Mouse (Mus musculus) mesoderm, embryonic 11.5 days (tissue): ENCODE data around the gene Myo10.

ENCODE experiments used
- DNase-seq: peaks from one replicate; pipeline ENCODE4 v3.0.0-alpha.2; 2012; ENCODE audit warnings: low read depth, low spot score

Gene Myo10

DNA sequence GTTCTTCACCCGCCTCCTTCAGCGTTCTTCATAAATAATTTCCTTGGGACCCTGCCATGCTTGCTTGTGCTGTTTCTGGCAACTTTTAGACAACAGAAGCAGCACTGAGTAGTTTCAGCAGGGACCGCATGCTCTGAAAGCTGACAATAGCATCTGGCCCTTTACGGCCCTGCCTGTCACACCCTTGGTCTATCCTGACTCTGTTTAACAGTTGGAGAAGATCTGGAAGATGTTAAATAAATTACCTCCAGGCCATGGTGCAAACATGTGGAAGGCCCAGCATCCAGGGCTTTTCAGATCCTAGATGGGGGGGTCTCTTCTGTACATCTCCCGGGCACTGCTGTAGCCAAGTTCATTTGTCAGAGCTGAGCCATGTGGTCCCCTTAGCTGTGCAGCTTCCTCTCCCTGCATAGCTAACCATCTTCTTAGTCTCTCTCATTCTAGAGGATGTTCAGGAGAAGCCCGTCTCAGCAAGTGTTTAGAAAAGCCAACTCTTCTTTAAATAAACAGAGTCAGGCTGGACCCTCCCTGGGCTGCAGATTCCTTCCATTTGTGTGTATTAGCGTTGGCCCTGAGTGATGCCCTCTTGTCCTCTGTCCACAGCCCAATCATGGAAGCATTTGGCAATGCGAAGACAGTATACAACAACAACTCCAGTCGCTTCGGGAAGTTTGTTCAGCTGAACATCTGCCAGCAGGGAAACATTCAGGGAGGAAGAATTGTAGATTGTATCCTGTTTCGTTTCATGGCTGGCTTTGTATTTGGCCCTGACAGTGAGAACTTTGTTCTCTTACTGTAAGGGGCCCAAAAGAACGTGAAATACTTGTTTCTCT, 101.2 kb downstream of the Myo10 start:
- peak; percentile 41 for DNase-seq

DNA sequence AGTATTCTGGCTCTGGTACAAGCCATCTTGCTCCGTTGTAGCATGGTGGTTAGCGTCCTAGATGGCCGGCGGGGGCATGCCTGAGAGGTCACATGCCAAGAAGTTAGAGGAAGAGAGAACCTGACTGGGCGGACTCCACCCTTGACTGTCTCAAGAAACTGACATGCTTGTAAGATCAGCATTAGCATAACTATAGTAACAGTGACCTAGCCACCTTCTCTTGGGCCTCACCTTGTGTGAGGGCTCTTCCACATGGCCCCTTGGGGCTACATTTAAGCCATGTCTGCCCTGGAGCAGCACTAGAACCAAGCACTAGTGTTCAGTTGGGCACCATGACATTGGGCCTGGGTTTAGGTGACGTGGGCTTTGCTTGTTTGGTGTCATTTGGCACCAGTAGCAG, 102.2 kb downstream of the Myo10 start:
- no peak for DNase-seq

DNA sequence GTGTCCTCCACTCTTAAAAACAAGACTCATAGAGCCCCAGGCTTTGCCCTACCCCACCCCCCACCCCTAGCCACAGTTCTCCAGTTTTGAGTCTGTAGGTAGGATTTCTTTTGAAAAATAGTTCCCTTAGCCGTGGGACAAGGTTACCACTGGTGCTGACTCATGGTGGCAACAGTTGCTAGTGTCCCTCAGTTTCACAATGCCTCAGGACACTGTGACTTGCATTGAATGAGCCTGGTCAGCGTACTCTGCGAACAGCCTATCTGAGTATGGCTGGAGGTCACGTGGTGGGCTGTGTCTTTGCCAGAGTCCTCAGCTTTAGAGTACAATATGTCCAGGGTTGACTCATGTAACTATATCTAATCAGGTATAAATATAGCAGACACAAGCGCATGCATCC, 104.5 kb downstream of the Myo10 start:
- no peak for DNase-seq

DNA sequence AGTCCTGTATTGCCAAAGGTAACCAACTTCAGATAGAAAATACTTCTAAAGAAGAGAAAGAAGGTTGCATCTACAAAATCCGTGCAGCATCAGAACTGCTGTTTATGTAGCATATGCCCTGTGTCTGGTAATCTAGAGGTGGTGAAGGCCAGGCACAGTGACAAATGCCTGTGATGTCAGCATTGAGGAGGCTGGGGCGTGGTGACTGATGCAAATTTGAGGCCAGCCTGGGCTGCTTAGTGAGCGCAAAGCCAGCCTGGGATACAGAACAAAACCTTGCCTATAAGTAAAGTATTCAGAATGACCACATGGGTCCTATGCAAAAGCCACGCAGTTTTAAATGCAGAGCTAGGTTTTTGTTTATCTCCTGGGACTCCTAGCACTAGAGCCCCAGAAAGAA, 106.2 kb downstream of the Myo10 start:
- DNase-seq: no peak

DNA sequence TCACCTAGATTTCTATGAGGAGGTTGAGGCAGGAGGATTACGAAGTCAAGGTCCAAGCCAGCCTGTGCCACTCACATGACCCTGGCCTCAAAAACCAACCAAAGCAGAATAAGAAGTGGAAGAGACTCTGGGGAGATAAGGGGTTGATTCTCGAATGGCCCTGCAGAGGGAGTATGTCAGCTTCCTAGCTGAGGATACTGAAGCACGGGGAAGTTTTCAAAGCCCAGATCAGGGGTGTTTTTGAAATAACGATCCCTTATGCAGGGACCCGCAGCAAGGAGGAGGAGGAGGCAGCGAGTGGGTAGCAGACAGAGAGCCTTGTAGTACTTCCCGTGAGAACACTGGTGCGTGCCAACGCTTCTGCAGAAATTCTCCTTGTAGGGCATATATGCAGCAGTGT, 108.7 kb downstream of the Myo10 start:
- DNase-seq: no peak

DNA sequence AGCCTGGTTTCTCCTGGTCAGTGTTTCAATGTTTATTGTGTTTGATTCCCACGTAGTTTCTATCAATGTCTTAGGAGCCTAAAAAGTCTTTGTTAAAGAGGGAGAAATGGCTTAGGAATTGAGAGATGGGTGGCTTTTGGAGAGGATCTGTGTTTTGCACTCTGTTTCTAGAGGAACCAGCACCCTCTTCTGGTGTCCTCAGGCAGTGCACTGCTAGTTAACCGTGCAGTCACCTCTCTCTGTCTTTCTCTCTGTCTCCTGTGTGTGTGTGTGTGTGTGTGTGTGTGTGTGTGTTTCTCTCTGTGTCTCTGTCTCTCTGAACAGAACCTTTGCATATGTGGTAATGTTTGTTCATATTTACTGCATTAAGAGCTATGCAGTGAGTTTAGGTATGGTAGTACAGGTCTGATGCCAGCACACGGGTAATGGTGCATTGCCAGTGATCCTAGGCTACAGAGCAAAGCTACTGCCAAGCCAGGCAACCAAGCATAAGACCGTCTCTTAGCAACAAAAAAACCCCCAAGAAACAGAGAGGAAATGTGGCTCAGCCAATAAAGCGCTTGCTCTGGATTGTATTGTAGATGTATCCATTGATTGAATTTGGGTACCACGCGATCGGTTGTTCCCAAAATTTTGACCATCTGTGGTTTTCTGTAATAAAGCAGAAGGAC, 110.6 kb downstream of the Myo10 start:
- DNase-seq: no peak

DNA sequence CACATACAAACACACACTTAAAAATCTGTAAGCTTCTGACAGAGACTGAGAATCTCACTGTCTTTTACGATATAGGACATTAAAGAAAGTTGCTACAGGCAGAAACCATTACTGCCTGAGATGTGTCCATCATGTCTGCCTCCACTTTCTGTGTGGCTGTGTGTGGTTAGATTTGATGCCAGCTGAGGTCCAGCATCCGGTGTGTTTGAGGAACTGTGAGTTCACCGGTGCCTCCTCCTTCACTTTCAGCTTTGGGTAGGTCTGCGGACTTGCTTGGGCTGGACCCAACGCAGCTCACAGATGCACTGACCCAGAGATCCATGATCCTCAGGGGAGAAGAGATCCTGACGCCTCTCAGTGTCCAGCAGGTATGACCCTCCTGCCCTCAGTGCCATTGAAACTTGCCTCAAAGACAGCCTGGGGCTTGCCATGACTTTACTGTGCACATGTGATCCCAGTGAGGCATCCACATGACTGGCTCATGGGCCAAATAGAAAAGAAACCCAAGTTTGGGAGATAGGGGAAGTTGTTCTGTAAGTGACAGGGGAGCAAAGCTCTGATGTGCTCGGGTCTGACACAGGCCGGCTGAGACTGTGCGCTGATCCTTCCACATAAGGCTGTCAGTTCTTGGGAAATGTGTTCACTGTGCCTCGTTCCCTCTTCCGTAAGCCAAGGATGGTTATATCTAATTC, 111.6 kb downstream of the Myo10 start:
- DNase-seq: no peak

DNA sequence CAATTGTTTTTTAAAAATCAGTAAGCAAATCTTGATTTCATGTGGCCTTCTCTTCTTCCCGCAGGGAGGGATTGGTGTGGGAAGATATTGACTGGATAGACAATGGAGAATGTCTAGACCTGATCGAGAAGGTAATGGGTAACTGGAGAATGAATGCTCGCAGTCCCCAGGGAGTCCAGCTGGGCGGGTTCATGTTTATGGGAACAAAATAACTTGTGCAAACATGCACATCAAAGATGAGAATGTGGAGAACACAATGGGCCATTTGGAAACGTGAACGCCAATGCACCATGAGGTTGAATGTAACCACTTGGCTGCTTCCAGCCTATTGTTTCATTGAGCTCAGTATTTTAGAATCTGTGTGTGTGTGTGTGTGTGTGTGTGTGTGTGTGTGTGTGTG, 114.2 kb downstream of the Myo10 start:
- DNase-seq: no peak

DNA sequence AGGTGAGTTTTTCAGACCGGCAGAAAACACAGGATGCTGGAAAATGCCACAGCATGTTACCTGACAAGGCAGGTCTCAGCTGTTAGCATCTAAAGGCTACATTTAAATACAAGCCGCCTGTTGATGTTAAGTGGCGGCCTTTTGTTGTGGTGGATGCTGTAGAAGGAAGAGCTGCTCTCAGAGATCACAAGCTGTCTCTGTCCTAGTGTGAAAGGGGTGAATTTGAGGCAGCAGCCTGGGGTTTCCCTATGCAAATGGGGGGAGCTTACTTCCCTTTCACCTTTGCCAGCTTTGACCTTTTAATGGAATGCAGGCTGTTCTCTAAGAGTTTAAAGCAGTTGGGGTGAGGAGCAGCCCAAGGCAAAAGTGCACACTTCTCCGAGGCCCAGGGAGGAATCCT, 117.9 kb downstream of the Myo10 start:
- no peak for DNase-seq

DNA sequence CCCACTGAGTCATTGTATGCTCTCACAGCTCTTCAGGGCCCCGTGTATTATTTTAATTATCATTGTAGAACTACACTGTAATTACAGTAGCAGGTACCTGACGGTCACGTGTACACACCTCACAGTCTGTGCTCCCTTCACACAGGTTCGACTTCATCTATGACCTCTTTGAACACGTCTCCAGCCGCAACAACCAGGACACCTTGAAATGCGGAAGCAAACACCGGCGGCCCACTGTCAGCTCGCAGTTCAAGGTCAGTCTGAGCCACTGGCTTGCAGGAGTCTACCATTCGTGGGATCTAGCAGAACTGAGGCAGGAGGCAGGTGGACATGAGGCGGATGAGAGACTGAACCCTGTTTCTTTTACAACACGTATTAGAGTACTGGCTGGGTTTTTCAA, 119.9 kb downstream of the Myo10 start:
- DNase-seq: no peak

DNA sequence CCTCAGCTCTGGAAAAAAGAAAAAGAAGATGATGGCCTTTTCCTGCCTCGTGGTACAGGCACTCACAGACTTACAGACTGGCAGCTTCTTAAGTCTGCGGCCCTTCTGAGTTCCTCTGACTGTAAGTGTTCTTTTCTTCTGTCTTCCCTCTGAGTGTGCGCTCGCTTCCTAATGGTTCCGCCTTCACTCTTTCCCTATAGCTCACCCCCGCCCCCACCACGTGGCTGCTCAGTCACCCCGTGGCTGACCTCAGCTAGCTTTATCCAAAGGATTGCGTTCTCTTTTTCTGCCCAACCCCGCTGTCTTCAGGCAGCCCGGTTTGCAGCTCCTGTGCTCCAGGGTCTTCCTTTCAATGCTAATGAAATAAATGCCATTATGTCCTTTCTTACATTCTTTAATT, 129.2 kb downstream of the Myo10 start:
- DNase-seq: no peak

DNA sequence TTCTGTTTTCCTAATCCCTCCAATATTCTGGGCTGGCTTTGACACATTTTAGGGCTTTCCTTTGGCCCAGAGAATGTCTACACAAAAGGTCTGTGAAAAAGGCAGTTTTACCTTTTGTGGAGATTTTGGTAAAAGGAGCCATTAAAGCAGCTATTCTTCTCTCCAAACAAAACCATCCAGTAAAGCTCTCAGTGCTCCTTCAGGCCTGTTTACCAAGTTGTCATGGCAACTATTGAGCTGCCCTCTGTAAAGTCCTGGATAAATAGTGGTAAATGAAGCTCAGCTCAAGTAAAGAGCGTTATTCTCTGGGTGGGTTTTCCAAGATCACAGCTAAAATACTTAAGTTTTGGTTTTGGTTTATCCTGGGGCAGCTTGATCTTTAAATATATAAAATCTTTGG, 130.3 kb downstream of the Myo10 start:
- no peak for DNase-seq

DNA sequence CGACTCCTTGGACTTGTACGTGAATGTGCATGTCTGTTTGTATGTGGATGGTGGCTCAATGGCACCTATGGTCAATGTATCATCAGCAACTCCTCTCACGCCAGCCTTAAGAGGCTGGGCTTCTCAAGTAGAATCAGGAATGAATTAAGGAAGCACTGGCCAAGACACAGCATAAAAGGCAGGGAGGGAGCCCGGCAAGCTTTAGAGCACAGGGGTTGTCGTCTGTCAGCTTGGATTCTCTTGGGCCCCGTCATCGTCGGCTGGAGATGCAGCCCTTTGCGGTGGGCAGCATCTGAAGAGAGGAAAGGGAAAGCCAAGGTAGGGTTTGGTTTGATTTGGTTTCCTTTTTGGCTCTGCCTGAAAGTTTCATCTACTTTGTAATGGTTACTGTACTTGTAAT, 130.7 kb downstream of the Myo10 start:
- DNase-seq: no peak

DNA sequence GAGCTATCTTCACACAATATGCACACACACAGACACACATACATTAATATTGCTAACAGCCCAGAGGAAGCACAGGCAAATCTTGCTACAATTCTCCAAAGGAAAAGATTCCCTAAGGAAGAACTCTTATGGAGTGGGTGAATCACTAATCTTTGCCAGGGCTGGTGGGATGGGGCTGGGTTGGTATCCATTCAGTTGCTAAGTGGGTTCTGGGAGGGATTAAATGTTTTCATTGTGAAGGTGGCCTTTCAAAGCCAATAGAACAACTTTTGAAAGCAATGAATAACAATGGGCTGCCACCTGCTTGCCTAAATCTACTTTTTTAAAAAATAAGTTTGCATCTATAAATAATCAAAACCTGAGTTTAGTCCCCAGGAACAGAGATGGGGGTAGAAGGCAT, 131.6 kb downstream of the Myo10 start:
- no peak for DNase-seq

DNA sequence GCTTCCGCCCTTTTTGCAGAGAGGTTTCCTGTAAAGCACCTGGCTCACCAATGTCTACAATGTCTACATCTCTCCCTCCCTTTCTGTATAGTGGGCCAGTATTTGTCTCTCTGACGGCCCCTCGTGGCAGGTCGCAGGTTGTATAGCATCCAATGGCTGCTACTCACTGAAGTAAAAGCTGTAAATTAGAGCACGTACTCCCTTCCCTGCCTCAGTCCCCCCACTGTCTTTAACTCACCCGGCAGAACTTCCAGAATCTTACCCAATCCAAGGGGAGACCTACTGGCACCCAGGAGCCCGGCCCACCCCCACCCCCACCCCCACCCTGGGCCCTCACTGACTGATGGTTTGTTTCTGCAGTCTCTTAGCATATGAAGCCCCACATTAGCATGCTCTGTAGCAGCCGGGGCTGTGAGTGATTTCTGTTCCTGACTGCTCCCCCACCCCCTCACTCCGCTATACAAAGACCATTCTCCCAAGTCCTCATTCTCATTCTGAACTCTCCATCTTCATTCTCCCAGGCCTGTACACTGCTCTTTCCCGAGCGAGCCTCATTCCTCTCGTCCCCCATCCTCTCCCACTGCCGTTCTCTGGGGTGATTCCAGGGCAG, 132.1 kb downstream of the Myo10 start:
- no peak for DNase-seq

DNA sequence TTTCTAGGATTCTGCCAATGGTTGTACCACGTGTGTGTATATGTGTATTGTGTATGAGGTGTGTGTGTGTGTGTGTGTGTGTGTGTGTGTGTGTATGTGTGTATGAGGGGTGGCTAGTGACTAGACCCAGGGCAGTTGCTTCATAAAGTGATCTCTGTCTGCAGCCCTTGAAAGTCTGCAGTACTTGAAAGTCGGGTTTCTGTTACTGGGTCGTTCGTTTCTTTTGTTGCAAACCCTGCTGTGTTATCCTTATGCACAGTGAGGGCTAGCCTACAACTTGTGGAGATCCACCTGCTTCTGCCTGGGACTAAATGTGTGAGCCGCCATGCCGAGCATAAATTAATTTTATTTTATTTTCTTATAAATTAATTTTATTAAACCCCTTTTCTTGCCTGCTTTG, 133.2 kb downstream of the Myo10 start:
- DNase-seq: no peak

DNA sequence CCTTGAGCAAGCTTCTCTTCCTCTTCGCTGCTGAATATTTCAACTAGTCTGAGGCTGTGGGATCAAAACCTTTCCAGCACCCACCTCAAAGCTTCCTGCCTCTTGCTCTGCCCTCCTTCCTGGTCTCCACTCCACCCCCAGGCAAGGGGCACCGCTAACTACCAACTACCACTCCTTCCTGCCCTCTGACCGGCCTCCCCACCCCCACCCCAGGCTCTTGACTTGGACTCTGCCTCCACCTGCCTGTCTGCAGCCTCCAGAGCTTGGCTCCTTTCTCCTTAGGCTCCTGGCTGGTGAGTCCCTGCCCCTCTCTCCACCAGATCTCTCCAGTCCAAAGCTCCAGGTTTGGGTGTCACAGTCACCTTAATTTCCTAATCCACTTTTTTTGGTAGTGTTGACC, 133.7 kb downstream of the Myo10 start:
- no peak for DNase-seq

DNA sequence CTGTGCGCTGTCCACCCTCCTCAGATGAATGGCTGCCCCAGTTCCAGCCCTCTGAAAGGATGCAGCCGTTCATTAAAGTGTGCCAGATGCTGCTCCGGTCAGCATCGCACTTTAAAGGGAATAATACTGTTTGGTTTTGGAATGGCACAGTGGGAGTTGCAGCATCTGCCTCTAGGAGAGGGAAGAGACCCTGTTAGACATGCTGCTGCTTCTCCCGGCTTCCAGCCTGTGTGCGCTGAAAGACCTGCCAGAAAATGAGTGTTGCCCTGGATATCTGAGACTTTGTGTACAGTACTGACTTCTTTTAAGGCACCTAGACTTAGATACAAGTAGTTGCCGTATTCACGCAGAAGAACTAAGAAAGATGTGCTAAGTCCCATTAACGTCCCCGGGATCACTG, 135.7 kb downstream of the Myo10 start:
- no peak for DNase-seq

DNA sequence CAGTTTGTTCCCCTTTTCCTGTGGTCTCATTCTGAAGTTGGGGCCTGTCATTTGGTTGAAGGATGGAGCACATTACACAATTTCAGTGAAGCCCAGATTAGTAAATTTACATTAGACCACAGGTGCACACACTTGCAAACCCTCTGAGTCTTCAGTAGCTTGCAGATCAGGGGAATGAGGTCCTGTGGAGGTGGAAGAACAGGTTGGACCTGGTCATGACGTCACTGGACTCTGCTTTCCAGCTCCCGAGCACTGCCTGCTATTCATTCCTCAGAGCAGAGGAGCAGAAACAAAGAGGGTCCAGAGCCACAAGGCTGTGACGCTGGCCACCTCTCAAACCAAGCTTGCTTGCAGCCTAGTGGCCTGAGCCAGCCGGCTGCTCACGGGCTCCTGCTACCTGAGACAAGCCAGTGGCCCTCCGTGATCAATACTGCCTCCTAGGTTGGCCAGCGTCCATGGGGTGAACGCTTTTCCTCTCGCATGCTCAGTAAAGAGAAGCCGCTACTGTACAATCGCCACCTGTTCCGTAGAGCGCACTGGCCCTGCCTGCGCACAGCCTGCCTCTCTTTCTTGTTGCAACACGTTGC, 136.3 kb downstream of the Myo10 start:
- DNase-seq: no peak

DNA sequence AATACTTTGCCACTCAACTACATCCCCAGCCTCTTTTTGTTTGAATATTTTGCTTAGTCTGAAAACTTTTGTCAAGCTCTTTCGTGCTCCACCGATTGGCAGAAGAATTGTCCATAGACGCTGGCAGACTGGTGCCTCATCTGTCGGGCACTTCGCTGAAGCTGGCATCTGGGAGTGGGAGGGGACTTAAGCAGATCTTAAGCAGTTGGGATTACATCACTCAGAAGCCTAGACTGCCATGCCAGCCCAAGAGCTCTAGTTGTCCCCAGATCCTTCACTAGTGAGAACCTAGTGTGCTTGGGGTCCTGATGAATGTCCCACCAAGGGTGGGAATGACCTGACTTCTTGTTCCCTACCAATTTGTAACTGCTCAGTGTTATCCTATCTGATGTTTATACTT, 138.0 kb downstream of the Myo10 start:
- no peak for DNase-seq

DNA sequence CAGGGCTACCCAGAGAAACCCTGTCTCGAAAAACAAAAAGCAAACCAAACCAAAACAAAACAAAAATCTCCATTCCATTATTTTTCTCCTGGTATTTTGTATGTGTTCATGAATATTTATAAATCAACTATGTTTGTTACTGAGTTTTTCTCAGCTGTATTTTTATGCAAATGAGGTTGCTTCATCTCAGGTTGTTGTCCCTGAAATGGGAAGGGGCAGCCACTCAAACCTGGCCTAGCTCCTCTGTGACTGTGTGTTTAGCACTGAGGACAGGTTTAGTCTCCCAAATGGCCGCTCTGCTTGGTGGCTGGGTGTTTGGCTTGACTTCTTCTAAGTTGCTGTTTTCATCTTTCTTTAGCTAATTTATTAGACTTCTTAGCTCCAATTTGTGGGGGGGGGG, 138.7 kb downstream of the Myo10 start:
- no peak for DNase-seq

DNA sequence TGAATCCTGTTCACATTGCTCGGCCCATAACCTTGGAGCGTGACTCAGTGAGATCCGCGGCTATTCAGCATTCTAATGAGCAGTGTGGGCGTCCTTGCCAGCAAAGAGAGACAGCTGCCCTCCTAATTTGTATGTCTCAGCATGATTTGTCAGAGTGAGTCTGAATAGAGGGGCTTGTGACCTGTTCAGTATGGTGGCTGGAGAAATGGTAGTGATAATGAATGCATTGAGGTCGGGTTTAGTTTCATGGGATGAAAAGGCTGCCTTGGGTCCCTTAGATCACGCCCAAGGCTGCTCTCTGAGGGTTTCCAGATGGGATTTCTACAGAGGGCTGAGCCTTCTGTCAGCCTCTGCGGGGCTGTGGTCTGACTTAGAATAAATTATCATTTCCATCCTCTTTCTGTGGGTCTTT, 139.5 kb downstream of the Myo10 start:
- peak; percentile 73 for DNase-seq
